Mouse (Mus musculus): ENCODE measurements around the gene Slc2a4.

The Slc2a4 gene

DNA sequence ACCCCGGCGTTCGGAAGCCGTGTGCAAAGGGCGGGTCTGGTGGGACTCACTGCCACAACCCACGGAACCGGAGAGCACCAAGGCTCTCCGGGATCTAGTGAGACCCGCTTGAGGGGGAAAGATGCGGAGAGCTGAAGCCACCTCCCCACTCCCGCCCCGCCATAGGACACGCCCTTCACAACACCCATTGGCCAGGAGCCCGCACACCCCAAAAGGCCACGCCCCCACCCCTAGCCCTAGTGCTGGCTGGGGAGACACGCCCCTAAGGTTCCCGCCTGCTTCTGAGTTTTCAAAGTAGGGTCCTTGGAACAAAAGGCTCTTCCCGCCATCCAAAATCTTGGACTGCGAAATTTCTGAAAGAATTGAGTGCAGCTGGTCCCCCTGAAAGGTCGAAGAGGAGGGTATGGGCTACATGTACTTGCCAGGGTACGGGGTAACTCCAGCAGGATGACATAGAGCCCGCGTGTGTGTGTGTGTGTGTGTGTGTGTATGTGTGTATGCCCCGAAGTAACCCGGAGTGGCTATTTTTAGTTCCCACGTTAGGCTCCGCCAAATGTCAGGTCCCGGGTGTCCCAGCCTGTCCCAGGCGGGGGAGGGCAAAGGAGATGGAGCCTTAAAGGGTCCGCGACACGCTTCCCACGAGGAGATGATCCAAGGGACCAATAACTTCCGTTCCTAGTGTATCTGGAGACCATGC is at the start of gene Slc2a4:
TSS of gene Slc2a4 (minus strand) at position 123 of the 697 bp plus-strand sequence.
- peak; percentile 93 for DNase-seq (ENCODE audit: low read depth)

DNA sequence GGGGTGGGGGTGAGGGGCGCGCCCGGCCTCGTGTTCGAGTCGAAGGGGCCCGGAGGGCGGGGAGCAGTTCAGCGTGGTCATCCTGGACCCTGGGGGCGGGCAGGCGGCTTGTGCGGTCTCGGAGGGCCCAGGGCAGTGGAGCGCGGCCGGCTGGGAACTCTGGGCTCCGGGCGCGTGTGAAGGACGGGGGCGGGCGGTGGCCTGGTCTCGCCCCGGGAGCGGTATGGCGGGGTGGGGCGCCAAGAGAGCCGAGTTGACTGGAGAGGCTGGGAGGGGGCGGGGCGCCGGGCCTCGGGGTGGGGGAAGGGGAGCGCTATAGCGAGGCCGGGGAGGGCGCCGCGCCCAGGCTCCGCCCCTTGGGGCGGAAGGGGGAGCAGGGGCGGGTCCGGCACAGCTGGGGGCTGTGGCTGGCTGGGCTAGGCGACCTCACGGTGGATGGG is 49.1 kb upstream of the Slc2a4 start:
- peak; percentile 92 for DNase-seq (ENCODE audit: low read depth)

DNA sequence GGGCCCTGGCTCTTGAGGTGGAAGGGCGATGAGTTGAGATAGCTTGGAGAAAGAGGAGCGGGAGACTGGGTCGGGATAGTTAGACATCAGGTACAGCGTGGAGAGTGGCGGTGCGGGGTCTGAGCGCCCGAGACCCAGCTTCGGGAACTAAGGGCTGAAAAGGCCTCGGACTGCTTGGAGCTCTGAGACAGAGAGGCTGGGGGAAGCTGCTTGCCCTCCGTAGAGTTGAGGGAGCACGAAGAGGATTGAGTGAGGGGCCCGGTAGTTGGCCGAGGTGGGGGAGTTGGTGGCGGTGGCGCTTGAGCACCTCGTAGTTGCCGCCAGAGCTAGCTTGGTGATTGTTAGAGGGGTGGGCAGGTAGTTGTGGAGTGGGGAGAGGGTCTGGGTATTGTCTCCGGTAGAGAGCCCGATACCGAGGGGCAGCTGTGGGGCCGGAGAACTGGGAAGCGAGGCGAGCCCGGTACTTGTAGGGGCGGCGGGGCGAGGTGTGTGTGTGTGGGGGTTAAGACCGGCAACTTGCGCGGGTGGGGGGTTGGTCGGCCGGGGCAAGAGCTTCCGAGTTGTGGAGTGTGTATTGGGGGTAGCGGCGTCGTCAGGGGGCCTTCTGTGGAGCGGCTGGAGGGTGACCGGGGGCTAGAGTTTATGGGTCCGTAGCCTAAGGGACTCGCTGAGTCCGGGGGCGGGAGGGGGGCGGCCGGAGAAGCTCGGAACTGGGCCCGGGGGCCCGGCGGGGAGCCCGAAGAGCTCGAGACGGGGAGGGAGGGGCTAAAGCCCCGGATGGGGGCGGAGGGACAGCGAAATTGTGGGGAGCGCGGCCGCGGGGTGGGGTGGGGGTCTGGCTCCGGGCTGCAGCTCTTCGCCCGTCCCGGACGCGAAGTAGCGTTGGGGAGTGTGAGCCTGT is 48.4 kb upstream of the Slc2a4 start:
- DNase-seq (ENCODE audit: low read depth): peak; percentile 84

DNA sequence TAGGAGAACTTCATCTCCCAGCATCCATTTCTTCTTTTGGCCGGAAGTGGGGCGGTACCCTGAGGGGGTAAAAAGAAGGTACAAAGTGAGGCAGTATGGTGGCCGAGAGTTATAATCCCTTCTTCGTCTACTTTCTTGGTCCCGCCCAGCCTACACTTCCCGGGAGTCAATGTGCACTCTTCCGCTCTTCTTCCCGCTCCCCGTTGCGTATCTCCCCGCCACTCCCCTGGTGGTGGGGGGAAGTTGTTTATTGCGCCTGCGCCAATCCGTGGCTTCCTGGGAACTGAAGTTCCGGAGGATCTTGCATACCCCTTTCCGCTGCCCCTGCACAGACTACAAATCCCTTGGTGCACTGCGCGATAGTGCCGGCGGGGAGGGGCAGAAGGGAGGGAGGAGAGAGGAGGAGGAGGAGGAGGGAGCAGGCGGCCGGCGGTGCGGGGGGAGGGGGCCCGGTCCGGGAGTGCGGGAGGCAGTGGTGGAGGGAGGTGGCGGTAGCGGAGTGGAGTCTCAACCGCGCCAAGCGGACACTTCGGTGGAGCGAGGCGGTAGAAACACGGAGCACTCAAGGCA is 47.5 kb upstream of the Slc2a4 start, which contains the start of gene Phf23:
TSS of gene Phf23 (plus strand) at position 387 of the 570 bp plus-strand sequence.
- DNase-seq (ENCODE audit: low read depth): peak; percentile 99

DNA sequence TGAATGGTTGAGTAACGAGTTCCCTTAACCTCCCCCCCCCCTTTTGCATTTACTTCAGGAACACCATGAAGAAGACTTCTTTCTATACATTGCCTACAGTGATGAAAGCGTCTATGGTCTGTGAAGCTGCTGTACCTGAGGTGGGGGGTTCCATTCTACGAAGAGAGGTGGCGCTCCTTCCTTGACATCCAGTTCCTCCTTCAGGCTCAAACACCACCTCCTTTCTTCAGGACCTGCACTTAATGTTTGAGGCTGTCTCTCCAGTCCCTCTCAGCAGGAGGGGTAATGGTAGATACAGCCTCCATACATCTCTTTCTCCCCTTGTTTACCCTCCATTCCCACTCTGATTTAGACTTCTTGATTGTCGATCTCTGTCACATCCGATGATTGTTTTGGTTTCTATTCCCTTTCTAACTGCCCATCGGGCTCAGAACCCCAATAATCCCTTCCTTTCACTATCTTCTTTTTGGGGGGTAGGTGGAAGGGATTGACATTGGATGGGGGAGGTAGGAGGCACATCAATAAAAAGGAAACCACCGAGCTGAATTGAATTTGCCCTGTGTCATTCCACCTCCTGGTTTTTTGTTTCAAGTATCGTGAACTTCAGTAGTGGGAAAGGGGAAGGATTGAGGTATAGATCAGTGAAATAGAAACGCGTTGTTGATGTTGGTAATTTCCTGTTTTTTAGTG is 46.6 kb upstream of the Slc2a4 start:
- DNase-seq (ENCODE audit: low read depth): peak; percentile 38

DNA sequence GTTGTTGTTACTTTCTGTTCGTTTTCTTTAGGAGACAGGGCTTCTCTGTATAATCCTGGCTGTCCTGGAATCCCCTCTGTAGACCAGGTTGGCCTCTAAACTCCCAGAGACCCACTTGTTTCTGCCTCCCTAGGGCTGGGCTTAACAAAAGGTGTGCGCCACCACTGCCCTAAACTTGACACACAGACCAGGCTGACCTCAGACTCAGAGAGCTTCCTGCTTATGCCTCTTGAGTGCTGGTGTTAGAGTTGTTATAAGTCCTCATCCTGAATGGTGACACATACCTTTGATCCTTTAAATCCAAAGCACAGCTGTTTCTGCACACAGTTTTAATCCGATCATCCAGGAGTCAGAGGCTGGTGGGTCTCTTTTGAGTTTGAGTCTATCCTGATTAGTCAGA is 44.9 kb upstream of the Slc2a4 start:
- no peak for DNase-seq (ENCODE audit: low read depth)

DNA sequence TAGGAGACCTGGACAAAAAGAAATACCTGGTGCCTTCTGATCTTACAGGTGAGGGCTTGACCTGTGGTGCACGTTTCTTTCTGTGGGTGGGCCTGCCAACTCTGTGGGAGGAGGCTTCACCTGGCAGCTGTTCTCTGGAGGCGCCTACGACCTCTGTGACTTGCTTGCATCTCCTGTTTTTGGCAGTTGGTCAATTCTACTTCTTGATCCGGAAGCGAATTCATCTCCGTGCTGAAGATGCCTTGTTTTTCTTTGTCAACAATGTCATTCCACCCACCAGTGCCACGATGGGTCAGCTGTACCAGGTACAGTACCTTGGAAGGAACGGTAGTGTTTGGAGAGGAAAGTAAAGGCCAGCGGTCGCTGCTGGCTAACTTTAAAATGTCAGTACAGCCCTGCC is 44.4 kb upstream of the Slc2a4 start:
- DNase-seq (ENCODE audit: low read depth): no peak

DNA sequence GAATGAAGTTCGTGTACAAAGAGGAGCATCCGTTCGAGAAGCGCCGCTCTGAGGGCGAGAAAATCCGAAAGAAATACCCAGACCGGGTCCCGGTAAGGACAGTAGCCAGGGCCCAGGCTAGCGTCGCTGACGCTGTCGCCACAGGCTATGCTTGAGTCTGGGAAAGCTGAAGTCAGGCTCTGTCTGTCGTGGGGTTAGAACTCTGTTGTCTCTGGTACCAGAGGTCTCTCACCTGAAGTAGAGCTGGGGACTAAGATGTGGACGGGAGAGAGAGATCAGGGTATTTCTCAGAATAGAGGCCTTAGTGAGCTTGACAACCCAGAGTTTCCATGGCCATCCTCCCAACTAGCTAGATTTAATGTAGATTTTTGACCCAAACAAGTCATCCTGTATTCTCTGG is 43.7 kb upstream of the Slc2a4 start:
- no peak for DNase-seq (ENCODE audit: low read depth)

DNA sequence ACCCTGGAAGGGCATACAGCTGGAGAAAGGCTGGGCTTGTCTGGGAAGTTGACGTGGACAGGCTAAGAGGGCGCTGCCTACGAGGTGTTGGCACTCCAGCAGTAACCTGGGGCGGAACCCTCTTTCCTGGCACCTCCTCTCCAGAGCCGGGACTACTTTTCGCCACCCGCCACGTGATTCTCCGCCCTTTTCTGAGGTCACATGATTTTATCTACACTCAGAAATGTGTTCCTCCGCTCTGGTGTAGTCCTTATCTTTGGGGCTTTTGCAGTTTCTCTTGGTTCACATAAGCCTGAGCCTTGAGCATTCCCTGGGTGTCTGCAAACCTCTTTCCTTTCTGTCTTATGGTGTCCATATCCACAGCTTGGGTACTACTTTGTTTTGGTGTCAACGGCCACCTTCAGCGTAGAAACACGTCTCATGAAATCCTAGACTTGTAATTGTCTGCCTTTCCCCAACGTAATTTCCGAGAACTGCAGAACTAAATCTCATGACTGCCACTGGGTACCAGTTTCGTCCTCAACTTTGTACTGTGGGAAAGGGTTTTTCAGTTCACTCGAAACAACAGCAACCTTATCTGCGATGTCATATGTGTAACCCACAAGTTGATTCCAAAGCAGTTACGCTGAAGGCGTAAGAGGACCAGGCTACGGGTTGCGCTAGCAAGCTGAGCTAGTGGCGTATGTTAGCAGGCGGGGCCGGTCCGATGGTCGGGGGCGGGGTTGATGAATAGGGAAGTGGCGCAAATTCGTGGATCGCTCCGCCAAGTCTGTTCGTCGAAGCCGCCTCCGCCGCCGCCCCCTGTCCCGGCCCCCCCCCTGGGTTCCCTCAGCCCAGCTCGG is 43.1 kb upstream of the Slc2a4 start, which contains the start of gene Gabarap:
TSS of gene Gabarap (plus strand) at position 294 of the 842 bp plus-strand sequence.
- DNase-seq (ENCODE audit: low read depth): peak; percentile 99

DNA sequence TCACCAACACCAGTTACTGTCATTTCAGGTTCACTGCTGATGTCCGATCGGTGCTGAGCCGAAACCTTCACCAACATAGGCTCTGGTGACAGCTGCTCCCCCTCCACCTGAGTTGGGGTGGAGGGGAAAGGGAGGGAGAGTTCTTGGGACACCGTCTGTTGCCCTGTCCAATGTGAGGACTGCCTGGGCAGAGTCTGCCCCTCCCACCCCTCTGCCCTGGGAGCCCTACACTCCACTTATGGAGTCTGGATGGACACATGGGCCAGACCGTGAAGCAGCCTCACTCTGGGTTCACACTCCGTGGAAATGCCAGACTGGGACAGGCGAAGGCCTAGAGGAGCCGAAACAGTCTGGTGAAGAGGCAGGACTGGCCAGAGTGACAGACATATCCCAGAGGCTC is 42.0 kb upstream of the Slc2a4 start:
- no peak for DNase-seq (ENCODE audit: low read depth)

DNA sequence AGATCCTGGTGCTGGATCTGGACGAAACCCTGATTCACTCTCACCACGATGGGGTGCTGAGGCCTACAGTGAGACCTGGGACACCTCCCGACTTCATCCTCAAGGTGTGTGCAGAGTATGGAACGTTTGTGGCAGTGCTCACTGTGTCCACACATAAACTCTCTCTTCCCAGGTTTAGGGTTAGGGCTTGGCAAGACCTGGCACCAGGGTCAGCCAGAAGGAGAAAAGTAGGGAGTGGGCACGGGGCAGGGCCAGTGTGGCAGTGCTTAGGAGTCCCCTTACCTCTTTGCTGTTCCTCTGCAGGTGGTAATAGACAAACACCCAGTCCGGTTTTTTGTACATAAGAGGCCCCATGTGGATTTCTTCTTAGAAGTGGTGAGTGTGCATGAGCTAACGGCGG is 36.4 kb upstream of the Slc2a4 start:
- DNase-seq (ENCODE audit: low read depth): no peak

DNA sequence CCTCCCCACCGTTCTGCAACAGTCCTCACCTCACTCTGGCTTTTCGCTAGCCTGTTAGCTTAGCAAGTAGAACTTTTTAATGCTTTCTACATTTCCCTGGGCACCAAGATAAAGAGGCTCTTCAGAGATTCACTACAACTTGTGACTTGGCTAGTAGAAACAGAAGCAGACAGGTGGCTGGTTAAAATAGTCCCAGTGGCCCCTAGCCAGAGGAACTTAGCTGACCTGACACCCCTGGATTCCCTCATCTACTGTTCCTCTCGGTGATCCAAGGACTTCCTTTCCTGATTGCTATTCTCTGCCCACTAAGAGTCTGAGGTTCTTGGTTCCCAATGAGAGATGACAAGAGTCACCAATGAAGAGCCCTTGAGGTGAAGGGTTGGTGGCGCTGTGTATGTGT is 35.4 kb upstream of the Slc2a4 start:
- DNase-seq (ENCODE audit: low read depth): no peak

DNA sequence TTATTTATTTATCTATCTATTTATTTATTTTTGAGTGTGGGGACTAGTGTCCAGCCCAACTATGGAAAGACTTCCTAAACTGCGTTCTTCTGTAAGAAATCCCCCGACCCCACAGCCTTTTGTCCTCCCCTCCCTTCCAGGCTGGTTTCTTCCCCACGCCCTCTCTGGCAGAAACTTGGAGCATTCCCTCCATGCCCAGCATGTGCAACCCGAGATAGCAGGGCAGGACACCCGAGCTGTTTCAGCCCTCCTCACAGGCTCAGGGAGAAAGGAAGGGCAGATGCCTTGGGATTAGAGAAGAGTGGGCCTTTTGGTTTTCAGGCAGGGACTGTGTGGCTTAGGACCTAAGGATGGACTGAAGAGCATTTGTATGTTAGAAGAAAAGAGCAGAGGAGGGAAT is 34.9 kb upstream of the Slc2a4 start:
- DNase-seq (ENCODE audit: low read depth): no peak

DNA sequence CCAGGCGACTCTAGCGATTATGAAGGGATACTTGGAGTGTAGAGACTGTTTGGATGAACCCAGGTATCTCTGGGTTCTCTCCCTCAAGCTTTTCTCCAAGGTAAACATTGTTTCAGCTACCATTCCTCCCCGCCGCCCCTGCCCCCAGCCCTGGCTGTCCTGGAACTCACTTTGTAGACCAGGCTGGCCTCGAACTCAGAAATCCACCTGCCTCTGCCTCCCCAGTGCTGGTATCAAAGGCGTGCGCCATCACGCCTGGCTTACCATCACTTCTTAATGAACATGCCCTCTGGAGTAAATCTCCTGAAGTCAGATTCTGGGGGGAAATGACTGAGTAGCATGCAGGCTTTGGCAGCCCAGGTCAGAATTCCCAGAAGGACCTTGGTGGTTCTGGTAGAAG is 34.2 kb upstream of the Slc2a4 start, which contains the start of gene Elp5:
TSS of gene Elp5 (minus strand) at position 293 of the 400 bp plus-strand sequence.
- DNase-seq (ENCODE audit: low read depth): no peak

DNA sequence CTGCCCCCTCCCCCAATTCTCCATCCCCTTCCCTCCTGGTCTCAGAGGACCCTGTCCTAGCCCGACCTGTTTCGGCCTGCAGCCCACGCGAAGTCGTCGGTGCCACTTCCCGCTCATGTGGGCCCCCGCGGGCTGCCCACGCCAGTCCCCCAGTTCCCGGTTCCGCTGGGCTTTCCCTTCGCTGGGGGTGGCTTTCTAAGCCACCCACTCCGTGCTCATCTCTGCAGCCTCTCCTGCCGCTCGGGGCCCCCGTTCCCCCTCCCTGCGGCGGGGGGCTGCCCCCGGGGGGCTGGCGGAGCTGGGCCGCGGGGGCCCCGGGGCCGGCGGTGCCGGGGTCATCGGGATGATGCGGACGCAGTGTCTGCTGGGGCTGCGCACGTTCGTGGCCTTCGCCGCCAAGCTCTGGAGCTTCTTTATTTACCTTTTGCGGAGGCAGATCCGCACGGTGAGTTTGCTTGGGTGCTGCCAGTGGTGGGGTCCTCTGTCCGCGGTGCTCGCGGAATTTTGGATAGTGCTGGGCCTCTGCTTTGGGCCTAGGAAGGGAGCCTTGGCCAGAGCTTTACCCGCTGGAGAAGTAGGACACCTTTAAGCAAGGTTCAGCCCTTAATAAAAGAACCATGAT is 33.3 kb upstream of the Slc2a4 start, which contains the start of gene Ctdnep1:
TSS of gene Ctdnep1 (plus strand) at position 16 of the 622 bp plus-strand sequence.
- DNase-seq (ENCODE audit: low read depth): peak; percentile 79

DNA sequence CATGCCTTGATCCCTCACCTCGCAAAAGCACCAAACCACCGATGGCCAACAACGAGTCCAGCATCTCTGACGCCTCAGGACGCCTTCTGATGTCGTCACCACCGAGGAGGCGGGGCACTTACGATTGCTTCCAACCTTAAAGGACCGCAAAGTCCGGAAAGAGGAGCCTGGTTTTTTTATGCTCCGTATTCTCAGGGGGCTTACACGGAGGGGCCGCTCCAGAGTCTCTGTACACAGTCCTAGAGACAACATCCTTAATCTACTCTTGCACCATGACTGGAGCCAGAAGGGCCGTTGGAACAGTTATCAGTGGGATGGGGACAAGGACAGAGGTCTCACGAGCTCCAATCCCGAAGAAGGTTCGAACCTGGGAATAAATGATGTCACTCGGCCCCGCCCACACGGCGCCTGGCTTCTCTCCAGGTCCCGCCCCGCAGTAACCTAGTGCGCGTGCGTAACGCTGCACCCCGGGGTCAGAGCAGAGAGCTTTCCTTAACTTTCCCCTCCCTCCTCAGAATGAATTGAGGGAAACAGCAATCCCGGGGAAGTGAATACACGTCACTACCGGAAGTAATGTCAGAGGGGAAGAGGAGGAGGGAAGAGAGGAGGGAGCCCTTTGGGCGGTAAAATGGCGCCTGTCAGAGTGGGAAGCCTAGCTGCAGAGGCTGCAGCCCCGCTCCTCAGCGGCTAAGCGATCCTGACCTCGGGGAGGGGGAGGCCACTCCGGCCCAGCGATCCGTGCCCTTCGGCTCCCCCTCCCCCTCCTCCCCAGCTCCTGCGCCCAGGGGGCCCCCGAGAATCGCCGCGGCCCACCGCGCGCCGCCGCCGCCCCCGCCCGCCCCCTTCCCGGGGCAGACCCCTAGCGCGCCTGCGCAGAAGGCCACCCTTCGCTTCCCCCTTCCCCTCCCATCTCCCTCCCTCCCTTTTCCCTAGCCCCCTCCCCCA is 32.5 kb upstream of the Slc2a4 start:
- peak; percentile 97 for DNase-seq (ENCODE audit: low read depth)

DNA sequence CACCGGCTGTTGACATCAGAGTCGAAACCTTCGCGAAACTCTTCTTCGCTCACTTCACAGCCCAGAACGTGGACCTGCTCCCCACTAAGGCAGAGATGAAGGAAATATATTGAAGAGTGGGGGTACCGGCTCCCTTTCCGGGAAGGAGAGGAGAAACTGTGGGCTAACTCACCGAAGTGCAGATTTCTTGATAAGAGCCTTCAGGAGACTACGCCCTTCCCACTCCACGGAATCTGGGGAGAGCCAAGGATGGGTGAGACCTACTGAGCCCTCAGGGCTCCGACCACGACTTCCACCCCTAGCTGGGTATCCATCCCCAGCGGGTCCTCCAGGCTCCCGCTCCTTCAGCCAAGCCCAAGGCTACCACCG is 31.8 kb upstream of the Slc2a4 start:
- DNase-seq (ENCODE audit: low read depth): no peak

DNA sequence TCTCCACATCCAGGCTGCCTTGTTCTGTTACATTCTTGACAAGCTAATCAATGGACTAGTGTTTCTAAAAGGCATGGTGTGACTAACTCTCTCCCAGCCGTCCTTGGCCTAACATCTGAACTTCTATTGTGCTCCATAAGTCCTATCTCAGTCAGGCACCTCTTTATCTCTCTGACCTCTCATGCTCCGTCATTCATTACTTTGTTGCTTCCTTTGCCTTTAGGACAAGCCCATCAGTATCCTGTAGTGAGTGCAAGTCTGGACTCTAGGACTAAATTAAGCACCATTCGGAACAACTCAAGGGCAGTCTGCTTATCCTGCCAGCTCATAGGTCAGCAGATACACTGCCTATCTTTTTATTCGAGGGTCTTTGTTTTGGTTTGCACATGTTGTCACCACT is 28.3 kb upstream of the Slc2a4 start:
- DNase-seq (ENCODE audit: low read depth): no peak

DNA sequence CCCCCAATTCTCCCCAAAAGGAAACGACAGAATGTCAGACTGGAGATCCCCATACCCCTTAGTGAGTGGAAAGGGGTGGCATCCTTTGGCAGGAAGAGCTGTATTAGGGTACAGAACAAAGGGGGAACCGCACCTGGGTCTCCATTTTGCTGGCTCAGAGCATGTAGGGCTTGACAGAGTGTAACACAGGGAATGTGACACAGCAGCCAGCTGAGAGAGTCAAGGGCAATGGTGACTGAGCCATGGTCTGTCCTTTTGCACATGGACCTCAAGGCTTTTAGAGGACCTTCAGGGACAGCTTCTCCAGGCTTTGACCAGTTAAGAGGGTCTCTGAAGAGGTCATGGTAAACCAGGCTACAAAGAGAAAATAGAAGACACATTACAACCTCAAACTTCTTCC is 26.9 kb upstream of the Slc2a4 start:
- DNase-seq (ENCODE audit: low read depth): no peak
